Mouse (Mus musculus) CD4-positive, CD25-positive, alpha-beta regulatory T cell, adult 2 months (primary cell): Measurements from ENCODE around the gene Olfr1249.
"Not testable (repeated sequence)": the region's sequence is repeated elsewhere in the genome, so short reads cannot be mapped to it uniquely, and the experiment has no call there.

Source experiments
- DNase-seq: peaks from one replicate; pipeline ENCODE4 v3.0.0-alpha.2; 2012; ENCODE audit warnings: low read depth, low spot score

The Olfr1249 gene

DNA sequence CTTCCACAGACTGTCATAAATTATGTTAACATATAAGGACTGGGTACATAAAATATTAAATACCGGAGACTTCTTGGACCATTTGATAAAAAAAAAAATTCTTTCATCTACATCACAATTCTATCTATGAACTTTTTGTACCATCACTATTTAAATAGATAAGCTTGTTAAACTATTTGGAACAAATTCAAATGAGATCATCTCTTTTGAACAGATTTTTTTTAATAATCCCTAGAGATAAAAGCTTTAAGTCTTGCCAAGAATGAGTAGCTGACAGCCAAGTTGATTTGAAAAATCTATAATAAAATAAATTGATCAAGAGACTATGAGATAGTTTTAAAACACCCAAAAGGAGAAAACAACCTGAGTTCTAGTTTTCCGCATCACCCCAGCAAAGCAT, at the start of gene Olfr1249:
Olfr1249 (minus strand) TSS at position 101 of the 400 bp plus-strand sequence.
- no peak for DNase-seq

DNA sequence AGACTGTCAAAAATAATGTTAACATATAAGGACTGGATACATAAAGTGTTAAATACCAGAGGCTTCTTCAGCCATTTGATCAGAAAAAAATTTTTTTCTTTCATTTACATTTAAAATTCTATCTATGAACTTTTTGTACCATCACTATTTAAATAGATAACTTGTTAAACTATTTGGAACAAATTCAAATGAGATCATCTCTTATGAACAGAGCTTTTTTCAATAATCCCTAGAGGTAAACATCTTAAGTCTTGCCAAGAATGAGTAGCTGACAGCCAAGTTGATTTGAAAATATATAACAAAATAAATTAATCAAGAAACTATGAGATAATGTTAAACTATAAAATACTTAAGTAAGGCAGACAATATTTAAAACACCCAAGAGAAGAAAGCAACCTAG, 37.1 kb upstream of the Olfr1249 start, which contains the start of gene Olfr1251:
Olfr1251 (minus strand) TSS at position 101 of the 400 bp plus-strand sequence.
- DNase-seq: no peak

DNA sequence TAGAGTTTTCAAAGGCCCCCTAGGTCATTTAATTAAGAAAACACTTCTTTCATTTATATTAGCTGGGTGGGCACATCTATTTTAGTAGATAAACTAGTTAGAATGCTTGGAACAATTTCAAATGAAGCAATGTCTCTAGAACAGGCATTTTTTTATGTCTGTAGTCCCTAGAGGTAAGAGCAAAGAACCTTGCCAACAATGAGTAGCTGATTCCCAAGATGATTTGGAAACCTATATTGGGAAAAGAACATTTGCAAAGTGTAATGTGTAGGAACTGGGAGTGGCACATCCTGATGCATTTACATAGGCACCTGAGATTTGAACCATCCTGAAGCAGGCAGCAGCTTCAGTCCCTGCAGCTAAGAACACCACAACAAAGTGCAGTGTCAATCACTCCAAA, 26.6 kb upstream of the Olfr1249 start, which contains the start of gene Olfr1250:
Olfr1250 (minus strand) TSS at position 101 of the 400 bp plus-strand sequence.
- DNase-seq: no peak

DNA sequence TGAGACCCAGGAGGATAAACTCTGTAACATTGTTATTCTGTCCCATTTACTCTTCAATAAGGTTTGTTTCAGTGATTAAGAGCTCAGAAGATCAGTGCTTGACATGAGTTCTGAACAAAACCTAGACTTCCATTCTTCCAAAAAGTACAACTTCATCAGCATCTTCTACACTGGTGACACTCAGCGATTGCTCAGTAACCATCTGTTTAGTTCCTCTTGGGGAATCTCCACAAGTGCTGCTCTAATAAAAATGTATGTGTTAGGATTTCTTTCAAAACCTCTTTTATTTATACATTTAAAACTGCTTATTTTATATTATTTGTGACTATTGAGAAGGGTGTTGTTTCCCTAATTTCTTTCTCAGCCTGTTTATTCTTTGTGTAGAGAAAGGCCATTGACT, 16.6 kb downstream of the Olfr1249 start, which contains the start of gene Olfr1248:
Olfr1248 (minus strand) TSS at position 101 of the 400 bp plus-strand sequence.
- DNase-seq: not testable (repeated sequence)

DNA sequence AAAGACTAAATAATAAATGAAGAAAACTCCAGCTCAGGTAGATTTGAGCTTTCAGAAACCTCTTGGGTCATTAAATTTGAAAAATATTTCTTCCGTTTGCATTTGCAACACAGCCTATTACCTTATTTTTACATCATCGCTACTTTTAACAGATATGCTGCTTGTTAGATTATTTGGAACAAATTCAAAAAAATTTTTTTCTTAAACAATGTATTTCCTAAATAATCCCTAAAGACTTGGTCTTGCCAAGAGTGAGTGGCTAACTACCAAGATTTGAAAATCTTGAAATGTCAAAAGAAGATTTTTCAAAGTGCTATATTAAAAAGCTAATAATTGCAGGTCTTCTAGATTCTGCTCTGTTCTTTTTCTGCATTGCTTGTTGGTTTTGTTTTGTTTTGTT, 20.8 kb downstream of the Olfr1249 start, which contains the start of gene Olfr1247:
Olfr1247 (minus strand) TSS at position 101 of the 400 bp plus-strand sequence.
- no peak for DNase-seq

DNA sequence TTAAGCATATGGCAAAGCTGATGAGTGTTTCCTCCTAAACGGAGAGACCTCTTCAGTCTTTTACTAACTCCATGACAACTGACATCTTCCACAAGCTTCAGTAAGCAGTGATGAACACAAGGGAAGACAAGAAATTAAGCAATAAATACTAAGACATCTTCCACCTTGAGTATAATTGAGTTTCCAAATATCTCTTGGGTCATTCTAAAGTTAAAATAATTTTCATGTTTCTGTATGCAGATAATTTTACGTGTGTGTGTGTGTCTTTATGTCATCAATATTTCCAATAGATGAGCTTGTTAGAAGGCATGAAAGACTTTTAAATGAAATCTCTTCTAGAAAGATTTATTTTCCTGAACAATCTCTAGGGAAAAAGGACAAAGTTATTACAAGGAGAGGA, 41.7 kb downstream of the Olfr1249 start, which contains the start of gene Olfr1246:
Olfr1246 (minus strand) TSS at position 101 of the 400 bp plus-strand sequence.
- no peak for DNase-seq
